ENCODE assay signal across 9 mouse cellular contexts in the genomic region with DNA sequence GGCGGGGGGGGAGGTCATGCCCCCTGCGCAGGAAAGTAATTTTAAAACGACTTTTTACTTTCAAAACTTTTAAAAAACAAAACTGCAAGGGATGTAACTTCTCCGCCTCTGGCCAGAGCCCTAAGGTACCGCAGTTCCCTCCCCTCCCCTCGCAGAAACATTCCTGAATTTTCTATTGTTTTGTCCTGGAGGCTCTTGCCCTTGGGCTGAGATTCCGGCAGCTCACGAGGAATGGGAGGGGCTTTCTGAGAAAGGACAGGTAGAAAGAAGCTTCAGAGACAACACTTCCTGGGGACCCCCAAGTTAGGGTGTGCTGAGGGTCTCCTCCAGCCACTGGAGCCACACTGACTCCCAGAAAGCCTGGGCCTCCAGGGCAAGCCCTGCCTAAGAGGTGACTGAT. TPM values are rescaled to one million over a fixed set of nuclear protein-coding genes. Genes with fewer than 3 reads are reported as not detected.
DNase-seq lines count a peak whose midpoint lies in the region; ATAC-seq and TF ChIP-seq lines count a peak whose summit lies in the region.
"Had no signal": no experiment of that assay in that cellular context is flagged by ENCODE, and none has a peak within 500 bp of the region (broad histone marks: within the 10 kb centered on the region; RNA-seq: fewer than 3 reads in every experiment).

No protein-coding gene starts in this region.

- peak overlapping the region; percentile 88 for H3K4me2 ChIP-seq in forebrain, postnatal 0 days (ENCODE audit: low read depth)
- peak overlapping the region; percentile 86 for H3K4me2 ChIP-seq in liver, postnatal 0 days (ENCODE audit: low read depth, low read length)

- no peak overlapping the region for H3K9ac ChIP-seq in forebrain, postnatal 0 days
- 0 out of 2 replicates have a peak overlapping the region, but pooled peaks have one; percentile 22 for H3K9ac ChIP-seq in liver, postnatal 0 days (replicated peaks)

- TF ChIP-seq EP300 in liver, postnatal 0 days (IDR thresholded peaks at IDR 0.05; ENCODE audit: low read depth), result no peak

- no peaks in the 10 kb centered on the region for H3K27me3 ChIP-seq in heart, embryonic 10.5 days (ENCODE audit: insufficient read depth, poor library complexity, severe bottlenecking)
- H3K27me3 ChIP-seq in forebrain, postnatal 0 days (ENCODE audit: insufficient read depth, low read length), result no peaks in the 10 kb centered on the region
- H3K27me3 ChIP-seq in liver, postnatal 0 days (ENCODE audit: insufficient read depth, low read length), result 0 out of 2 replicates have a peak, but pooled peaks cover 11% of the 10 kb centered on the region

- peaks cover 53% of the 10 kb centered on the region for H3K4me1 ChIP-seq in heart, embryonic 10.5 days
- peaks cover 18% of the 10 kb centered on the region for H3K4me1 ChIP-seq in forebrain, postnatal 0 days (ENCODE audit: insufficient read depth)
- H3K4me1 ChIP-seq in liver, postnatal 0 days (ENCODE audit: insufficient read depth), result peaks cover 25% of the 10 kb centered on the region

- peak overlapping the region; percentile 82 for H3K4me3 ChIP-seq in heart, embryonic 10.5 days
- no peak overlapping the region for H3K4me3 ChIP-seq in forebrain, postnatal 0 days (ENCODE audit: low read depth, low read length)
- peak overlapping the region; percentile 59 for H3K4me3 ChIP-seq in liver, postnatal 0 days (ENCODE audit: low read depth, low read length)

- peak overlapping the region; percentile 95 for H3K27ac ChIP-seq in heart, embryonic 10.5 days
- no peak overlapping the region for H3K27ac ChIP-seq in forebrain, postnatal 0 days (ENCODE audit: low read depth, low read length)
- no peak overlapping the region for H3K27ac ChIP-seq in liver, postnatal 0 days (ENCODE audit: low read depth)

- intact Hi-C loops in heart, postnatal 10 days (cut with DNase I), result no loop called here

- peaks cover 21% of the 10 kb centered on the region for H3K36me3 ChIP-seq in heart, embryonic 10.5 days
- H3K36me3 ChIP-seq in forebrain, postnatal 0 days (ENCODE audit: insufficient read depth), result no peaks in the 10 kb centered on the region
- no peaks in the 10 kb centered on the region for H3K36me3 ChIP-seq in liver, postnatal 0 days (replicated peaks; ENCODE audit: insufficient read depth, low read length)

- H3K9me3 ChIP-seq in heart, embryonic 10.5 days, result no peaks in the 10 kb centered on the region
- no peaks in the 10 kb centered on the region for H3K9me3 ChIP-seq in forebrain, postnatal 0 days (ENCODE audit: low read length)
- no peaks in the 10 kb centered on the region for H3K9me3 ChIP-seq in liver, postnatal 0 days (ENCODE audit: low read length)

- WGBS in heart, embryonic 10.5 days, result 5% methylated on average over 7 of the region's 8 CpGs
- WGBS in forebrain, postnatal 0 days, result 28% methylated on average over 8 of the region's 8 CpGs
- 52% methylated on average over 8 of the region's 8 CpGs for WGBS in liver, postnatal 0 days (ENCODE audit: insufficient replicate concordance)

- no peak for TF ChIP-seq CTCF in forebrain, postnatal 0 days (IDR thresholded peaks at IDR 0.05; ENCODE audit: low read depth)
- no peak for TF ChIP-seq CTCF in liver, postnatal 0 days (IDR thresholded peaks at IDR 0.05; ENCODE audit: low read depth)

- no peak for ATAC-seq in forebrain, postnatal 0 days
- ATAC-seq in liver, postnatal 0 days, result no peak

- DNase-seq in heart, embryonic 10.5 days (ENCODE audit: low spot score), result no peak
- no peak for DNase-seq in heart, postnatal 10 days
- DNase-seq in ES-CJ7 (ENCODE audit: low read depth, low spot score), result peak; percentile 86
- DNase-seq in forebrain, postnatal 0 days, result no peak
- DNase-seq in liver, postnatal 0 days, result no peak
- no peak for DNase-seq in cerebellum, postnatal 25 days
- DNase-seq in cerebellum, postnatal 10 days, result no peak
- DNase-seq in embryo, embryonic 10 days (ENCODE audit: low spot score), result no peak
- DNase-seq: left cerebral cortex, postnatal 4 days had no signal

RNA-seq across cellular contexts. Expression of a gene that starts 0.8 kb away (rescaled TPM):
- 12.8 and 17.6 TPM in 2 replicates for polyA plus RNA-seq in heart, embryonic 10.5 days (2016; fragmentation: Nextera tagmentation; extraction: Ambion mirVana)
- 100 to 1,000 TPM; 165 to 174 TPM for total RNA-seq in heart, postnatal 10 days (2021)
- 3.8 and 9.4 TPM in 2 replicates for total RNA-seq in forebrain, postnatal 0 days (2014; rRNA removed)
- 2.7 and 4.3 TPM in 2 replicates for polyA plus RNA-seq in forebrain, postnatal 0 days (2015; fragmentation: Nextera tagmentation; extraction: Ambion mirVana)
- 4.9 and 6.0 TPM in 2 replicates for polyA plus RNA-seq in liver, postnatal 0 days (2015; fragmentation: Nextera tagmentation; extraction: Ambion mirVana)

RNA-seq across cellular contexts. Expression of a gene that starts 40.6 kb away (rescaled TPM):
- polyA plus RNA-seq in heart, embryonic 10.5 days (2016; fragmentation: Nextera tagmentation; extraction: Ambion mirVana), result 122 and 132 TPM in 2 replicates
- 100 to 1,000 TPM; 254 to 262 TPM for total RNA-seq in heart, postnatal 10 days (2021)
- total RNA-seq in forebrain, postnatal 0 days (2014; rRNA removed), result 36.6 and 37.2 TPM in 2 replicates
- polyA plus RNA-seq in forebrain, postnatal 0 days (2015; fragmentation: Nextera tagmentation; extraction: Ambion mirVana), result 88.3 and 93.8 TPM in 2 replicates
- polyA plus RNA-seq in liver, postnatal 0 days (2015; fragmentation: Nextera tagmentation; extraction: Ambion mirVana), result 103 and 105 TPM in 2 replicates
